Mouse (Mus musculus): ENCODE data around the gene B2m. TPM values are rescaled to one million over a fixed set of nuclear protein-coding genes. Genes with fewer than 3 reads are reported as not detected.

B2m gene
- 330 TPM for polyA plus RNA-seq (2015; fragmentation: Illumina TruSeq; extraction: RNeasy Lipid Tissue Mini Kit (QIAGEN cat#74804); ENCODE audit: insufficient read depth, low read depth, low replicate concordance)

GRCm38 (mm10) chr2:122147508-122148241 lies at the start of gene B2m:
Gene B2m, plus strand, starts transcription at chr2:122147686.

GRCm38 (mm10) chr2:122117961-122118958 lies 29.2 kb upstream of the B2m start, which contains the start of gene Spg11:
Gene Spg11, minus strand, starts transcription at chr2:122118386.

GRCm38 (mm10) chr2:122160680-122161079 lies 13.2 kb downstream of the B2m start, which contains the start of gene Trim69:
Gene Trim69, plus strand, starts transcription at chr2:122160700.

GRCm38 (mm10) chr2:122186106-122186505 lies 38.6 kb downstream of the B2m start, which contains the start of the genes Patl2 and Terb2:
Gene Patl2, minus strand, starts transcription at chr2:122186189.
Gene Terb2, plus strand, starts transcription at chr2:122186272.

Other genes with a start within 250 kb of the B2m start
- 2.5 TPM for gene Ctdspl2, start 191.7 kb upstream of the B2m start, polyA plus RNA-seq (2015; fragmentation: Illumina TruSeq; extraction: RNeasy Lipid Tissue Mini Kit (QIAGEN cat#74804); ENCODE audit: insufficient read depth, low read depth, low replicate concordance)
- not detected for gene Mageb3, start 191.6 kb upstream of the B2m start, polyA plus RNA-seq (2015; fragmentation: Illumina TruSeq; extraction: RNeasy Lipid Tissue Mini Kit (QIAGEN cat#74804); ENCODE audit: insufficient read depth, low read depth, low replicate concordance)
- gene Eif3j1, start 119.1 kb upstream of the B2m start, polyA plus RNA-seq (2015; fragmentation: Illumina TruSeq; extraction: RNeasy Lipid Tissue Mini Kit (QIAGEN cat#74804); ENCODE audit: insufficient read depth, low read depth, low replicate concordance) = 8.5 TPM
- 2.7 TPM for gene Spg11, start 29.3 kb upstream of the B2m start, polyA plus RNA-seq (2015; fragmentation: Illumina TruSeq; extraction: RNeasy Lipid Tissue Mini Kit (QIAGEN cat#74804); ENCODE audit: insufficient read depth, low read depth, low replicate concordance)
- not detected for gene Trim69, start 13.0 kb downstream of the B2m start, polyA plus RNA-seq (2015; fragmentation: Illumina TruSeq; extraction: RNeasy Lipid Tissue Mini Kit (QIAGEN cat#74804); ENCODE audit: insufficient read depth, low read depth, low replicate concordance)
- not detected for gene Patl2, start 38.5 kb downstream of the B2m start, polyA plus RNA-seq (2015; fragmentation: Illumina TruSeq; extraction: RNeasy Lipid Tissue Mini Kit (QIAGEN cat#74804); ENCODE audit: insufficient read depth, low read depth, low replicate concordance)
- not detected for gene Terb2, start 38.6 kb downstream of the B2m start, polyA plus RNA-seq (2015; fragmentation: Illumina TruSeq; extraction: RNeasy Lipid Tissue Mini Kit (QIAGEN cat#74804); ENCODE audit: insufficient read depth, low read depth, low replicate concordance)
- 15.0 TPM for gene Sord, start 87.1 kb downstream of the B2m start, polyA plus RNA-seq (2015; fragmentation: Illumina TruSeq; extraction: RNeasy Lipid Tissue Mini Kit (QIAGEN cat#74804); ENCODE audit: insufficient read depth, low read depth, low replicate concordance)
- 1.1 TPM for gene Duox2, start 150.8 kb downstream of the B2m start, polyA plus RNA-seq (2015; fragmentation: Illumina TruSeq; extraction: RNeasy Lipid Tissue Mini Kit (QIAGEN cat#74804); ENCODE audit: insufficient read depth, low read depth, low replicate concordance)
- not detected for gene Duoxa2, start 151.2 kb downstream of the B2m start, polyA plus RNA-seq (2015; fragmentation: Illumina TruSeq; extraction: RNeasy Lipid Tissue Mini Kit (QIAGEN cat#74804); ENCODE audit: insufficient read depth, low read depth, low replicate concordance)
- gene Duoxa1, start 166.0 kb downstream of the B2m start, polyA plus RNA-seq (2015; fragmentation: Illumina TruSeq; extraction: RNeasy Lipid Tissue Mini Kit (QIAGEN cat#74804); ENCODE audit: insufficient read depth, low read depth, low replicate concordance) = not detected
- gene Duox1, start 168.0 kb downstream of the B2m start, polyA plus RNA-seq (2015; fragmentation: Illumina TruSeq; extraction: RNeasy Lipid Tissue Mini Kit (QIAGEN cat#74804); ENCODE audit: insufficient read depth, low read depth, low replicate concordance) = not detected
- gene Shf, start 221.5 kb downstream of the B2m start, polyA plus RNA-seq (2015; fragmentation: Illumina TruSeq; extraction: RNeasy Lipid Tissue Mini Kit (QIAGEN cat#74804); ENCODE audit: insufficient read depth, low read depth, low replicate concordance) = 2.8 TPM

All from pancreas, adult 10 weeks (tissue).